Mouse (Mus musculus): Measurements from ENCODE around the gene Gdpd5.

- no peak for TF ChIP-seq CTCF (IDR thresholded peaks at IDR 0.05; ENCODE audit: extremely low read depth, insufficient read length, insufficient replicate concordance, low read depth, low read length)
- TF ChIP-seq POLR2A (IDR thresholded peaks at IDR 0.05; ENCODE audit: low read depth, low read length), result no peak
These were observed 102.7 kb downstream of the Gdpd5 start for GRCm38 (mm10) chr7:99483924-99484319.
